8 mouse cellular contexts compared by ENCODE assay signal in the genomic region with DNA sequence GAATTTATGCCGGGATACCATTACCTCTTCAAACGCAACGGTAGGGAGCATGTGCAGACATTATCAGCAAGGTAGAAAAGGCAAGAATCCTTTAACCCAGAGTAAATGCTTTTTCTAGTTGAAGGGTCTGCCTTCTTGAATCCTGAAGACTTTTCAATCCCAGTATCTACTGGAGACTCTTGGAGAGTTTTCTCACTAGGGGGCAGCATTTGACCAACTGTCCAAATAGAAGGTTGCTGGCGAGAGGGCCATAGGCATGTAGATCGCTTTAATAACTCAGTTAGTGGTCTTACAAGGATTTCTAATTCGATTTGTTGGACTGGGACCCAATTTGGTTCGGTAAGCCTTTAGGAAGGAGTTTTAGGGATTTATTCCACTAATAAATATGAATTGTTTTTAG.
DNase-seq lines count a peak whose midpoint lies in the region.

No protein-coding gene starts in this region.

- peak; percentile 14 for DNase-seq in gastrocnemius, postnatal 10 days
- DNase-seq in gastrocnemius, postnatal 25 days = no peak
- peak; percentile 26 for DNase-seq in ovary, postnatal 14 days (ENCODE audit: low spot score)
- DNase-seq in ovary, postnatal 36 days (ENCODE audit: low spot score) = no peak
- peak; percentile 63 for DNase-seq in embryo, embryonic 9.5 days (ENCODE audit: extremely low spot score)
- peak; percentile 53 to 62 for DNase-seq in left cerebral cortex, postnatal 25 days (ENCODE audit: low spot score in 2 of 2)
- peak; percentile 31 for DNase-seq in testis, postnatal 14 days (ENCODE audit: low spot score)
- no peak for DNase-seq in spleen, adult 12 weeks (ENCODE audit: low spot score)

- intact Hi-C loops in left cerebral cortex, postnatal 25 days (cut with DNase I) = loop anchor here (10.0 kb wide), 1 partner anchor 808 kb away; no protein-coding TSS in a partner anchor

Comparison
In these comparisons a context has a peak if more than half of its experiments do, and no peak if none do; other contexts are left out.
1. DNase-seq: peak in gastrocnemius, postnatal 10 days (single experiment), ovary, postnatal 14 days (single experiment), embryo, embryonic 9.5 days (single experiment), left cerebral cortex, postnatal 25 days (2 of 2) and testis, postnatal 14 days (single experiment); none in gastrocnemius, postnatal 25 days (single experiment), ovary, postnatal 36 days (single experiment) and spleen, adult 12 weeks (single experiment).